Mouse (Mus musculus): Measurements from ENCODE around the gene Glrp1.

Gene Glrp1

GRCm38 (mm10) chr1:88462484-88462883 lies 47.4 kb downstream of the Glrp1 start:
- peak; percentile 58 for DNase-seq (ENCODE audit: low spot score)

GRCm38 (mm10) chr1:88461096-88461495 lies 48.8 kb downstream of the Glrp1 start:
- DNase-seq (ENCODE audit: low spot score), result no peak

- DNase-seq (ENCODE audit: low spot score), result no peak
Measured at GRCm38 (mm10) chr1:88459655-88460054, 50.2 kb downstream of the Glrp1 start.

- DNase-seq (ENCODE audit: low spot score), result no peak
Measured at GRCm38 (mm10) chr1:88459196-88459595, 50.7 kb downstream of the Glrp1 start.

- peak; percentile 73 for DNase-seq (ENCODE audit: low spot score)
Measured at GRCm38 (mm10) chr1:88456451-88457072, 53.3 kb downstream of the Glrp1 start.

- DNase-seq (ENCODE audit: low spot score), result no peak
Measured at GRCm38 (mm10) chr1:88455761-88456160, 54.1 kb downstream of the Glrp1 start.

GRCm38 (mm10) chr1:88454703-88455102 lies 55.2 kb downstream of the Glrp1 start:
- DNase-seq (ENCODE audit: low spot score), result no peak

- no peak for DNase-seq (ENCODE audit: low spot score)
Measured at GRCm38 (mm10) chr1:88452198-88452597, 57.7 kb downstream of the Glrp1 start.

- peak; percentile 29 for DNase-seq (ENCODE audit: low spot score)
Measured at GRCm38 (mm10) chr1:88450668-88451067, 59.2 kb downstream of the Glrp1 start.
